Mouse (Mus musculus) megakaryocyte, embryonic 14.5 days (primary cell): Measurements from ENCODE around the gene Shisa7. TPM values are rescaled to one million over a fixed set of nuclear protein-coding genes. Genes with fewer than 3 reads are reported as not detected.

Experiments
- H3K27me3 ChIP-seq: replicated peaks from 2 replicates; pipeline ENCODE3; 2012; ENCODE audit warnings: inconsistent platforms
- H3K36me3 ChIP-seq: replicated peaks from 2 replicates; pipeline ENCODE3; 2012; ENCODE audit warnings: low read length, inconsistent platforms, mixed read lengths
- H3K4me1 ChIP-seq: 2 replicates; pipeline ENCODE4 v1.6.1; 2012; ENCODE audit warnings: inconsistent platforms
- H3K4me3 ChIP-seq: replicated peaks from 2 replicates; pipeline ENCODE3; 2012; ENCODE audit warnings: moderate library complexity, mild to moderate bottlenecking, inconsistent platforms
- H3K9me3 ChIP-seq: 2 replicates; pipeline ENCODE4 v1.6.1; 2012; ENCODE audit warnings: inconsistent platforms
- FLI1 ChIP-seq: IDR thresholded peaks from 2 replicates; pipeline ENCODE4 v1.6.1; 2012; ENCODE audit warnings: low read length, inconsistent platforms, mixed read lengths
- GATA1 ChIP-seq: IDR thresholded peaks from 3 replicates; pipeline ENCODE4 v1.6.1; 2012; ENCODE audit warnings: mixed read lengths, low read length, inconsistent platforms, borderline replicate concordance
- polyA plus RNA-seq: library from polyadenylated mRNA; stranded (reverse); fragments of >175 nt; gene quantifications from 2 replicates; pipeline ENCODE4 v1.2.3, GENCODE M21; 2012; ENCODE audit warnings: low replicate concordance; ENCODE audit not compliant: insufficient read depth

Shisa7 gene
- polyA plus RNA-seq, 1 experiment: 0.07 TPM

DNA sequence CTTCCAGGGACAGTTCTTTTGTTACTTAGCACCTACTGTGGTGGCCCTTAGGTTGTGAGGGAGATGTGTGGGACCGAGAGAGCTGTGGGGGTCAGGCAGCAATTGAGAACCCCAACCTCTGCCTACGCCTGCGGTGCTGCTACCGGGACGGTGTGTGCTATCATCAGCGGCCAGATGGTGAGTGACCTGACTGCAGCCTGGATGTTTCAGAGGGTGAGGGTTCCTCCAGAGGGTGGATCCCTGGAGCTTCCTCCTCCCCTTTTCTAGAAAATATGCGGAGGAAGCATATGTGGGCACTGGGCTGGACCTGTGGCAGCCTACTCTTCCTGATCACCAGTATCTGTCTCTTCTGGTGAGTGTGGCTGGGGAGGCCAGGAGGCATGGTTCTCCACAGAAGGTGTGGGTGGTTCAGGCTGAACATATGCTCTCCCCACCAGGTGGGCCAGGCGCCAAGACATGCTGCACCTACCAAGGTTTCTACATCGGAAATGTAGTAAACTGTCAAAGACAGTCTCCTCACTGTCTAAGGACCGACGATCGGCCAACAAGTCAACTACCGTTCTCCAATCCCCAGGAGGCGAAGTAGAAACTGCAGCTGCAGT, 60.7 kb downstream of the Shisa7 start:
- TF ChIP-seq FLI1: no peak
- no peak for TF ChIP-seq GATA1
- Histone ChIP-seq H3K4me1 (peaks cover 95% of the 10 kb centered on the region), H3K27me3 (no peaks in the 10 kb centered on the region), H3K9me3 (no peaks in the 10 kb centered on the region), H3K36me3 (peaks cover 3% of the 10 kb centered on the region), H3K4me3 (peak overlapping the region; percentile 79)

DNA sequence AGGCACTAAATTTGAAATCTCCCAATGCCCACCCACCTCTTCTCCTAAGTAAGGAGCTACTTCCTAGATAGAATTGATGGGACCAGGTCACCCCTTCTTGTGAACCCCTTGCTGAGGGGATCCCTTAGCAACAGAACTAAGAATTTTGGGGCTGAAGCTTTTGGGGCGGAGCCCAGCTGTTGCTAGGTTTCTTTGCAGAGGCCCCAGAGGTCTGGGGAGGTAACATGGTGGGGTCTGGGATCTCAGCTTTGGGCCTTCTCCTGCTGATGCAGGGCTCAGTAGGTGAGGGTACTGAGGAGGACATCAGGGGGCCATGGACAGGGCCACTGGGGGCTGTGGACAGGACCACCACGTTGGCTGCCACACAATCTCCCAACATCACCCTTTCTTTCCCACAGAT, 61.7 kb downstream of the Shisa7 start, which contains the start of the genes Il11 and Tmem190:
Il11 (minus strand) TSS at position 101 of the 400 bp plus-strand sequence.
Tmem190 (plus strand) TSS at position 179 of the 400 bp plus-strand sequence.
- peaks cover 98% of the 10 kb centered on the region for H3K4me1 ChIP-seq
- peaks cover 3% of the 10 kb centered on the region for H3K36me3 ChIP-seq
- peak within 1 kb of the TSS; percentile 79 for H3K4me3 ChIP-seq
- TF ChIP-seq FLI1: no peak
- TF ChIP-seq GATA1: no peak
- no peaks in the 10 kb centered on the region for H3K9me3 ChIP-seq
- H3K27me3 ChIP-seq: peaks cover 7% of the 10 kb centered on the region

DNA sequence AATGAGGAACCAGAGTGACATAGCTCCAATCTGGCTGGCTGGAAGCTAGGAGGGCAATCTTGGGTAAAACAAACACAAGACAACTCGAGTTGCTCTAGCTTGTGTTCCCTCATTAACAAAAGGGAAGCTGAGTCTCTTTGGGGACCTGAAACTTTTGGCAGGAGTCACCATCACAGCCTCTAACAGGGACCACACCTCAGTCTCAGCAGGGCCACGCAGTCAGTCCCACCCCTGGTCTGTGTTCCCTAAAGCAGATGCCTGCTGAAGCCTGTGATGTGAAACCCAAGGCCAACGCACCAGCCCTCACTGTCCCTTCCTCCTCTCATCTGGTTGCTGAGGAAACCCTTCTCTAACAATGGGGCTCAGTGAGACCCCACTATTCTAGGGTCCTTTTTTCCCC, 62.4 kb downstream of the Shisa7 start:
- no peak for TF ChIP-seq GATA1
- TF ChIP-seq FLI1: no peak
- no peak overlapping the region for H3K4me3 ChIP-seq
- H3K4me1 ChIP-seq: peaks cover 98% of the 10 kb centered on the region
- H3K27me3 ChIP-seq: peaks cover 13% of the 10 kb centered on the region
- H3K9me3 ChIP-seq: no peaks in the 10 kb centered on the region
- H3K36me3 ChIP-seq: peaks cover 3% of the 10 kb centered on the region

DNA sequence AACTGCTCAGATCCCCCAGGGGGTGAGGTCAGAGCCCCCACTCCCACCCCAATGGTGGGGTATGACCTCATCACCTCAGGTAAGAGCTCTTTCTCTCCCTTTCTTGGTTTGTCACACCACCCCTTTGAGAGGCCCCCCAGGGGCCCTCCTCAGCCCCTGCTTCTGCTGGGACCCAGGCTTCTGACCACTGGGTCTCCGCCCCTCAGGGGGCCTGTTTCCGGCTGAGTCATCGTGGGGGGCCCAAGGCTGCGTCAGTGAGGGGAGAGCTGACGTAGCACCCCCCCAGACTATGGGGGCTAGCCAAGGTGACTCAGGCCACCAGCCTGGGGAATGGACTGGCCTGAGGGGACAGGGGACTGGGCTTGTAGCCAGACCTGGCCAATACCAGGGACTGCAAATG, 64.6 kb downstream of the Shisa7 start:
- Histone ChIP-seq H3K4me1 (peaks cover 91% of the 10 kb centered on the region), H3K4me3 (peak overlapping the region; percentile 40)
- TF ChIP-seq FLI1 (no peak), GATA1 (no peak)

DNA sequence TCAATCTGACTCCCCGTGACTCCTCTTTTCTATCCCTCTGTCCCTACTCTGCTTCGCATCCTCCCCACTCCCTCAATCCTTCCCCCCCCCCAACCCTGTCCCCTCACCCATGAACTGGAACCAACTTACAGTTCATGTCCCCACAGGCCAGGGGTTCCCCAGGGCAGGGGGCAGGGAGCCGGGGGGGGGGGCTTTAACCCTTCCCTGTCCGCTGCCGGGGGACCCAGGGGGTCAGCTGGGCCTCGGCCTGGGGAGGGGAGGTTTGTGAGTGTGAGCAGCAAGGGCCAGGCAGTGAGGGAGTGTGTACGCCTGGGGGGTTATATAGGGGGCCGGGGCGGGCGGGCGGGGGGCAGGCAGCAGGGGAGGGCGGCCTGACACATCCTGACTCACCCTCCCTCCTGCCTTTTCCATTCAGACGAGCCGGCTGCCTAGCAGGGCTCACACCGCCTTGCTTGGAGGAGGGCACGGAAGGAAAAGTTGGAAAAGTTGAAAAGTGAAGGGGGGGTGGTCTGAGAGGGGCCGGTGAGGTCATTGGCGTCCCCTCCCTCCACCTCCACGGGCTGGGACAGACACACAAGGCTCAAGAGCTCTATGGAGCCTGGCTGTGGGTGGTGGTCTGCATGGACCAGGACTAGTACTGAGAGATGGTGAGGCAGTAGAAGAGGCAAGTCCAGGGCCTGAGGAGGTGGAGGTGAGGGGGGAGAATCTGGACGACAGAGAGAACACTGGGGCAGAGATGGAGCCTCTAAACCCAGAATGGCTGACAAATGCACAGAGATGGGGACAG, 66.5 kb downstream of the Shisa7 start:
- Histone ChIP-seq H3K9me3 (peaks cover 13% of the 10 kb centered on the region), H3K4me1 (peaks cover 72% of the 10 kb centered on the region), H3K36me3 (no peaks in the 10 kb centered on the region), H3K4me3 (no peak overlapping the region), H3K27me3 (peaks cover 41% of the 10 kb centered on the region)
- TF ChIP-seq GATA1: no peak

More for the DNA sequence above, 64.6 kb downstream of the Shisa7 start:
- peaks cover 10% of the 10 kb centered on the region for H3K9me3 ChIP-seq
- peaks cover 34% of the 10 kb centered on the region for H3K27me3 ChIP-seq
- no peaks in the 10 kb centered on the region for H3K36me3 ChIP-seq

DNA sequence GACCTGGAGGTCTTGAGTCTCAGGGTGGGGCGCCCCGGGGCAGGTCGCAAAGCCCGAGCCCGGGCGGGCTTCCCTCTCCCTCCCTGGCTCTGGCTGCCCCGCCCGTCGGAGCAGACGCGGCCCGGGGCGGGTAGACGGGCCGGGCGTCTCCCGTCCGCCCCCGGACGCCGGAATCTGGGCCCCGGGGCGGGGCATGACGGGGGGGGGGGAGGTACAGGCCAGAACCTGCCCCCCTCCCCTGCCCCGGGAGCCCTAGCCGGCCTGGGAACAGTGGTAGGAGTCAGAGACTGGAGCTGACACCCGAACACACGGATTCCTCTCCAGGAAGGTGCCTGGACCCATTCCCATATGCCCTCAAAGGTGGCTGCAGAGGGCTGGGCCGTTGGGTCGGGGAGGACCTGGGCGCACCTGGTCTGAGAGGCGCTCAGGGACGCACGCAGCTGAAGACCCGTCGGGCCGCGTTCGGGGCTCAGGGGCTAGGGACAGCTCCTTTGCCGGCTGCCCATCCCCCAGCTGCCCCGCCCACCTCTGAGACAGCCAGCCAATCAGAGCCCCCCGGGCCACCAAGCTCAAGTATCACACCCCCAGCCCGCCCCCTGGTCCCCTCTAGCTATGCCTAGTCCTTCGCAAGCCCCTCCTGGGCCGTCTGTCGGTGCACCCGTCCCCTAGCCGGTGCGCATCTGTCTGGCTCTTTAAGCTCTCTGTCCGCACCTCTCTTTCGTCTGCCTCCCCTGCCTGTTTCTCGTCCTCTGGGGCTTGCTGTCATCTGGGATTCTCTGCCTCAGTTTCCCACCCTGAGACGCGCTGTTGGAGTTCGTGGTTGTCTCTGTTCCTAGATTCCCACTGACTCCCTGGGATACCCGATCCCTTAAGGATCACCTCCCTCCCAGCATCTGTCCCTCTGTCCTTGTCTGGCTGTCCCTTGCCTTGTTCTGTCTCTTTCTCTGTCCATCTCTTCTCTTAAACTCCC, 67.3 kb downstream of the Shisa7 start:
- H3K4me3 ChIP-seq: peak overlapping the region; percentile 90
- peaks cover 41% of the 10 kb centered on the region for H3K27me3 ChIP-seq
- peaks cover 17% of the 10 kb centered on the region for H3K9me3 ChIP-seq
- H3K4me1 ChIP-seq: peaks cover 63% of the 10 kb centered on the region
- TF ChIP-seq FLI1: no peak
- no peak for TF ChIP-seq GATA1
- no peaks in the 10 kb centered on the region for H3K36me3 ChIP-seq

DNA sequence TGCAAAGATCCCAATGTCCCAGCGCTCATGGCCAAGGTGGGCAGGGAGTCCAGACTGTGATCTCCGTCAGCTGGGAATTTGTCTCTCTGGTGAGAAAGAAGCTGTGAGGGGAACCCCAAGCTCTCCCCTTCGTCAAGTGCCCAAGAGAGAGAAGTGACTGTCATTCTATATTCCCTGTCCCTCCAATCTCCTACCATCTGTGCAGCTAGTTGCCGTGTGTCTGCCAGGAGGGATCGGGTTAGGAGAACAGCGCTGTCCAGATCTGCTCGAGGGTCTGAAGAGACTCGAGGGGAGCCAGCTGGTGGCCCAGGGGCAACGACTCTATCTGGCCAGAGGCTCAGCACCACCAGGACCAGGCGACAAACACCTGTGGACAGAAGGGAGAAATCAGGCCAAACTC, 68.4 kb downstream of the Shisa7 start:
- H3K27me3 ChIP-seq: peaks cover 42% of the 10 kb centered on the region
- H3K4me1 ChIP-seq: peaks cover 53% of the 10 kb centered on the region
- no peak for TF ChIP-seq FLI1
- TF ChIP-seq GATA1: no peak
- no peaks in the 10 kb centered on the region for H3K36me3 ChIP-seq
- H3K4me3 ChIP-seq: no peak overlapping the region
- H3K9me3 ChIP-seq: peaks cover 17% of the 10 kb centered on the region

Other genes starting within 250 kb of the Shisa7 start
- 0.16 TPM in 1 of 2 replicates, not detected in the other for gene Ptprh, start 240.7 kb downstream of the Shisa7 start, polyA plus RNA-seq
- gene Tmem86b, start 213.3 kb downstream of the Shisa7 start, polyA plus RNA-seq: 5.3 and 15.1 TPM in 2 replicates
- gene Ppp6r1, start 185.7 kb downstream of the Shisa7 start, polyA plus RNA-seq: 361 and 465 TPM in 2 replicates
- gene Hspbp1, start 159.6 kb downstream of the Shisa7 start, polyA plus RNA-seq: 71.8 and 116 TPM in 2 replicates
- gene Brsk1, start 154.1 kb downstream of the Shisa7 start, polyA plus RNA-seq: 0.08 TPM in 1 of 2 replicates, not detected in the other
- gene Tmem150b, start 119.4 kb downstream of the Shisa7 start, polyA plus RNA-seq: 0.43 TPM in 1 of 2 replicates, not detected in the other
- 241 and 733 TPM in 2 replicates for gene Kmt5c, start 104.6 kb downstream of the Shisa7 start, polyA plus RNA-seq
- 47.7 and 94.6 TPM in 2 replicates for gene Cox6b2, start 91.6 kb downstream of the Shisa7 start, polyA plus RNA-seq
- not detected in 2 replicates for gene Fam71e2, start 73.4 kb downstream of the Shisa7 start, polyA plus RNA-seq
- 0.26 and 1.9 TPM in 2 replicates for gene Il11, start 61.8 kb downstream of the Shisa7 start, polyA plus RNA-seq
- not detected in 2 replicates for gene Tmem190, start 61.8 kb downstream of the Shisa7 start, polyA plus RNA-seq
- 29.3 and 145 TPM in 2 replicates for gene Tmem238, start 55.0 kb downstream of the Shisa7 start, polyA plus RNA-seq
- 3,598 and 12,997 TPM in 2 replicates for gene Rpl28, start 51.8 kb downstream of the Shisa7 start, polyA plus RNA-seq
- 217 and 258 TPM in 2 replicates for gene Ube2s, start 32.1 kb downstream of the Shisa7 start, polyA plus RNA-seq
- 4.3 and 6.1 TPM in 2 replicates for gene Isoc2b, start 25.6 kb upstream of the Shisa7 start, polyA plus RNA-seq
- 7.2 and 17.1 TPM in 2 replicates for gene Isoc2a, start 32.5 kb upstream of the Shisa7 start, polyA plus RNA-seq
- not detected in 2 replicates for gene Gm36210, start 61.8 kb upstream of the Shisa7 start, polyA plus RNA-seq
- 33.6 and 53.4 TPM in 2 replicates for gene Zfp628, start 70.5 kb upstream of the Shisa7 start, polyA plus RNA-seq
- gene Nat14, start 77.3 kb upstream of the Shisa7 start, polyA plus RNA-seq: 0.51 TPM in 1 of 2 replicates, not detected in the other
- 0.09 and 1.5 TPM in 2 replicates for gene Ssc5d, start 81.1 kb upstream of the Shisa7 start, polyA plus RNA-seq
- 1.3 TPM in 1 of 2 replicates, not detected in the other for gene Sbk2, start 119.7 kb upstream of the Shisa7 start, polyA plus RNA-seq
- gene Sbk3, start 126.5 kb upstream of the Shisa7 start, polyA plus RNA-seq: 0.06 TPM in 1 of 2 replicates, not detected in the other
- 48.1 and 103 TPM in 2 replicates for gene Zfp579, start 151.5 kb upstream of the Shisa7 start, polyA plus RNA-seq
- 68.6 and 88.3 TPM in 2 replicates for gene Zfp524, start 169.7 kb upstream of the Shisa7 start, polyA plus RNA-seq
- 17.2 and 28.0 TPM in 2 replicates for gene Fiz1, start 170.0 kb upstream of the Shisa7 start, polyA plus RNA-seq
- gene Gm44973, start 170.8 kb upstream of the Shisa7 start, polyA plus RNA-seq: not detected in 2 replicates
- 30.6 and 81.9 TPM in 2 replicates for gene Zfp865, start 175.7 kb upstream of the Shisa7 start, polyA plus RNA-seq
- gene Ccdc106, start 175.9 kb upstream of the Shisa7 start, polyA plus RNA-seq: 7.3 and 34.4 TPM in 2 replicates
- not detected in 2 replicates for gene 4632433K11Rik, start 189.4 kb upstream of the Shisa7 start, polyA plus RNA-seq
- gene Zfp784, start 193.8 kb upstream of the Shisa7 start, polyA plus RNA-seq: 0.96 and 6.5 TPM in 2 replicates
- gene Zfp580, start 206.8 kb upstream of the Shisa7 start, polyA plus RNA-seq: 58.5 and 224 TPM in 2 replicates
- 251 and 262 TPM in 2 replicates for gene U2af2, start 217.4 kb upstream of the Shisa7 start, polyA plus RNA-seq
- gene Epn1, start 235.5 kb upstream of the Shisa7 start, polyA plus RNA-seq: 687 and 1,038 TPM in 2 replicates